Mouse (Mus musculus): Measurements from ENCODE around the gene Dyrk3. TPM values are rescaled to one million over a fixed set of nuclear protein-coding genes. Genes with fewer than 3 reads are reported as not detected.

The Dyrk3 gene
- total RNA-seq, 2 experiments from 2014 or later: not detected

DNA sequence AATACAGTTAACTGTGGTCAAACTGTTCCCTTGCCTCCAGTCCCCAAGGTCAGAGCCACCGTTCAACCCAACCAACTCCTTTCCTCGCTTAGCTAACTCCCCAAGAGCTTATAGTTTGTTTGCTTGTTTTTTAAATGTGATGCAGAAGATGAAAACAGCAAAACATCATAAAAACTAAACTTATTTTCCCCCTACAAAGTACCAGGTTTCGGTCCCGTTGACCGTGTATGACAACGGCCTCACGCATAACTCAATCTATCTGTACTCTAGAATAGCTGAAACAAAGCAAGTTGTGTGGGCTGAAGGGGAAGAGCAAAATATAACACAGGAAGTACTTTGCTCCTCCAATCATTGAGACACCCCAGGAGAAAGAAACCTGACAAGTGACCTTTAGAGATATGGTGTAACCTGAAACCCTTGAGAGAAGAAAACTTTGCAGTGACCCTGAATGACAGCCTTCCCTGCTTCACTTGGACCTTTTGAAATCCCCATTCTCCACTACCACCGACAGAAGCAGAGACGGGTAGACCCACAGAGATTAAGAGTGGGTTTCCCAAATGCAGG, 41.9 kb downstream of the Dyrk3 start:
- Histone ChIP-seq H3K27ac (peak overlapping the region; percentile 93), H3K4me3 (peak overlapping the region; percentile 99)
- intact Hi-C loops (cut with DNase I): loop anchor here (5.0 kb wide), 1 partner anchor 34 kb away; no protein-coding TSS in a partner anchor
- DNase-seq: no peak
- no peak for TF ChIP-seq CTCF (IDR thresholded peaks at IDR 0.05)

DNA sequence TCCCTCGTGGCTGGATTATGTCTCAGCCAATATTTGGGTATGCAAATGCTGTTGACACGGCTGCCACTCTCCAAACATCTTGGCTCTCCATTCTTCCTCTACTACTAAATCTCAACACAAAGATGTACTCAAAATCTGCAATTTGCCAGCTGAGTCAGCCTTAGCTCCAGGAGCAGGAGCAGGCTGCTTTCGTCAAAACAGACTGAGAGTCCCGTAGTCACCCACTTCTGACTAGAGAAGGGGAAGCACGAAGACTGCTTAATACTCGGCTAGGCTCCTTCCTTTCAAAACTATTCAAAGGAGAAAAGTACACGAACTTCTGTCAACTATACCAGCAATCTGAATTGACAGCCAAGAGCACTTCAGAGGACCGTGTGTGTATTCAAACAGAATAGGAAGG, 42.6 kb downstream of the Dyrk3 start:
- H3K27ac ChIP-seq: peak overlapping the region; percentile 93
- peak overlapping the region; percentile 99 for H3K4me3 ChIP-seq
- intact Hi-C loops (cut with DNase I): loop anchor here (5.0 kb wide), 1 partner anchor 33 kb away; no protein-coding TSS in a partner anchor
- no peak for DNase-seq
- TF ChIP-seq CTCF (IDR thresholded peaks at IDR 0.05): no peak

DNA sequence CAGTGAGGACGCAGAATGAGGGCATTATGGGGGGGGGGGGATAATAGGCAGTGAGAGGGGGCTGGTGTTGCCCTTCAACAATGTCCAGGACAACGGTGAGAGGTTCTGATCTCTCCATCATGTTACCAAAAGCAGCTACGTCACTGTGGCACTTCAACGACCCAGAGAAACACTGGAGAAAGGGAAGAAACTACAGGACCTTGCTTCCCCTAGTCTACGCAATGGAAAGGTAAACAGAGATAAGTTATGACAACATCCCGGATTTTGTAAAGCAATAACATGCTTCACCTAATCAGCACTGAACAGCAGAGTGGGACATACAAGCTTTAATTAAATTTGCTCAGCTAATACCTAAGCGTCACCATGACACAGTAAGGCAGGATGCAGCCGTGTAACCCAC, 44.3 kb downstream of the Dyrk3 start:
- no peak for TF ChIP-seq CTCF (IDR thresholded peaks at IDR 0.05)
- Histone ChIP-seq H3K27ac (peak overlapping the region; percentile 93), H3K4me3 (peak overlapping the region; percentile 29)
- intact Hi-C loops (cut with DNase I): no loop called here
- DNase-seq: no peak

DNA sequence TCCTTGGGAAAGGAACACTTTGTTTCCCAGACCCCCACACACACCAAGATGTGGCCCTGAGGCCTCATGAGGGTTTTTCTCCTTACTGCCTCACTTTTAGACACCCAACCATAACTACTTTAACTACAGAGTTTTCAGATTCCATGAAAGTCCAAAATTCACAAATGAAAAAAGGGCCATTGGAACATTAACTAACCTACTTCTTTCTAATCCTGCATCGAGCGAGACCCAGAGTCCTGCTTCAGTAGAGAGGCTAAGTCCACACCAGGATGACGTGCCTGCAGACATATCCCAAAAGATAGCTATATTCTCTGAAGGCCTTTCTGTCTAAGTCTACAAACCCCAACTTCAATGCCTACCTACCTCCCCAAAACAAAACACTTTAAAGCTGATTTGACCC, 45.3 kb downstream of the Dyrk3 start:
- TF ChIP-seq CTCF (IDR thresholded peaks at IDR 0.05): no peak
- intact Hi-C loops (cut with DNase I): no loop called here

DNA sequence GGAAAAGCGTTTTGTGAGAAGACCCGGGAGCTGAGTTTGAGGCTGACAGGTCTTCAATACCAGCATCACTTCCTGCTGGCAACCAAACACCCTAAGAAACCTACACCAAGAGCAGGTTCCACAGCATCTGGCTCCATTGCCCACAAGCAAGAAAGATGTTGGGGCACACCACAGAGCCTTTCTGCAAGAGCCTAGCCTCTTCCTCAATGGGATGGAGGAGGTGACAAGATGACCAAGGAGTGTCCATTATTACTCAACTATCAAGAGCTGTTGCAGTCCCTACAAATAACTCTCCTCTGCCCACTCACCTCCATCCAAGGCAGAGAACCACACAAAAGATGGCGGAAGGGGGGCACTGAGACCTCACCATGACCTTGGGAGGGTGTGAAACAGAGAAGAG, 46.0 kb downstream of the Dyrk3 start:
- TF ChIP-seq CTCF (IDR thresholded peaks at IDR 0.05): no peak
- Histone ChIP-seq H3K27ac (peak overlapping the region; percentile 93), H3K4me3 (no peak overlapping the region; the same call in 1 of the 2 replicates)
- intact Hi-C loops (cut with DNase I): no loop called here
- DNase-seq: no peak

More for the DNA sequence above, 45.3 kb downstream of the Dyrk3 start:
- DNase-seq: no peak
- H3K27ac ChIP-seq: peak overlapping the region; percentile 93
- peak overlapping the region; percentile 29; the same call in 1 of the 2 replicates for H3K4me3 ChIP-seq

DNA sequence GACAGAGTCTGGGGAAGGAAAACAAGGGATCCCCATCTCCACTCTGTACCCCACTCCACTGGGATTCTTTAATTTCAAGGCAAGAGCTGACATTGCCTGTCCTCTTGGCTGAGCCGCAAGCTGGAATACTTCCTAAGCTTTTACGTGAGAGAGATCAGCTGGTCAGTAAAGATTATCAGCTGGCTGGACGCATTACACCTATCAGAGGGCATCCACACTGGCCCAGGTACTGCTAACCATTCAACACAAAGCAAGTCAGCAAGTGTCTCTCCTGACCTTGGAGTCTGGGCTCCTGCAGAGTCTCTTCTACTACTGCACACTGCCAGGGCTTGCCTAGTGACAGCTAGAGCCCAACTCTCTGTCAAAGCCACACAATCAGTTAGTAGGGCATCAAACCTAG, 46.7 kb downstream of the Dyrk3 start:
- intact Hi-C loops (cut with DNase I): no loop called here
- peak overlapping the region; percentile 93 for H3K27ac ChIP-seq

DNA sequence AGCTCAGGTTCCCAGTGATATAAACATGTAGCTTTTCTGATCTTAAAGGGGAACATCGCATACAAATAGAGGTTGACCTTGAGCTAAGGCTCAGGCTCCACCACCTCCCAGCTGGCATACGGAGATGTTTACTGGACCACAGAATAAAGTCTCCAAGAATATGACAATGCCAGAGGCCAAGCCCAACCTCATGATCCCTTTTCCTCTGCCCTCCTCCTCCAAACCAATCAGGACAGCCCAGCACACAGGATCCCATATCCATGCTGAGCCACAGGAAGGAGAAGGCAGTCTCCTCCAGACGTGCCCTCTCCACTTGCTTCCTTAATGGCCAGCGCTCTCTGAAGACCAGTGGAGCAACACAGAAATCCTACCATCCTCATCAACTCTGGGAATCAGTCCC, 47.3 kb downstream of the Dyrk3 start:
- intact Hi-C loops (cut with DNase I): no loop called here
- H3K27ac ChIP-seq: peak overlapping the region; percentile 93
- TF ChIP-seq CTCF (IDR thresholded peaks at IDR 0.05): no peak
- no peak for DNase-seq
- H3K4me3 ChIP-seq: peak overlapping the region; percentile 51

More for the DNA sequence above, 46.7 kb downstream of the Dyrk3 start:
- no peak for DNase-seq
- TF ChIP-seq CTCF (IDR thresholded peaks at IDR 0.05): no peak
- peak overlapping the region; percentile 51 for H3K4me3 ChIP-seq

DNA sequence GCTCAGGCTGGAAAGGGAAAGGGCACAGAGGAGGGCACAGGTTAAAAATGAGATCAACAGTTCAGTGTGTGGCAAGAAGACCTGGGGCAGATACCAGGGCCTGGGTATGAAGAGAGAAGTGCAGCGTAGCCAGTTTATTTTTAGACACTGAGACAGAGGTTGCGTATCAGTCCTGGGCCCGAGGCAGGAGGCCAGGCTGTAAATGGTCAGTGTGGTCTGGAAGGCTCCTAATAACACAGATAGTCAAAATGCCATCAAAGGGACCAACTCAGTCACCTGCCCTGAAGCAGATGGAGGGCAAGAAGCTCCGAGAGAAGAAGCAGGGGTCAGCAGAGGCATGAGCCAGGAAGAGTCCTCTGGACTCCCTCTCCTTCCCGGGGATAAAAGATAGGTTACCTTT, 47.9 kb downstream of the Dyrk3 start:
- Histone ChIP-seq H3K4me3 (peak overlapping the region; percentile 51), H3K27ac (peak overlapping the region; percentile 93)
- intact Hi-C loops (cut with DNase I): no loop called here
- no peak for TF ChIP-seq CTCF (IDR thresholded peaks at IDR 0.05)
- DNase-seq: peak; percentile 82

DNA sequence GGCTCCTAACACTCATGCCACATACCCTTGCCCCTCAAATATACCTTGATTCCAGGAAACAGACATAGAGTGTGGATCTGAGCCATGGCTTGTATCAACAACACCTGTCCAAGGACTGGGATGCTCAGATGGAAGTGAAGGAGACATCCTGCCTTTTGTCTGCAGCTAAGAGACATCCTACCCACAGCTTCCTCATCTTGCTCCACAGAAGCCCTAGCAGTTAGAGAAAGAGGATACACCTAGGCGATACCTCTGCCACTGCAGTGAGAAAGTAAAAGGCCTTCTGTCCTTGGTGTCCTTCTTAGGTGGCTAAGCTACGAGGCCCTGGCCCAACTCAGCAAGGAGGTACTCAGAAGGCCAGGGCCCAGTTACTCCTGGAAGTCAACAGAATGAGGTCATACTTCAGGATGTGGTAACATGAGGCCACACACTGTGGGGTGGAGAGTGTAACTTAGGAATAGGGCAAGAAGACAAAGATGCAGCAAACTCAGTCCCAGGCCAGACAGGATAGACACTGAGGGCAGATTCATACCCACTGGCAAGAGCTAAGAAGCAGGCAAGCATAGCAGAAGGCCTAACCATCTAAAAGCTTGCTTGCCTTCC, 48.5 kb downstream of the Dyrk3 start:
- TF ChIP-seq CTCF (IDR thresholded peaks at IDR 0.05): no peak
- DNase-seq: peak; percentile 67
- intact Hi-C loops (cut with DNase I): no loop called here
- peak overlapping the region; percentile 51 for H3K4me3 ChIP-seq
- peak overlapping the region; percentile 93 for H3K27ac ChIP-seq

DNA sequence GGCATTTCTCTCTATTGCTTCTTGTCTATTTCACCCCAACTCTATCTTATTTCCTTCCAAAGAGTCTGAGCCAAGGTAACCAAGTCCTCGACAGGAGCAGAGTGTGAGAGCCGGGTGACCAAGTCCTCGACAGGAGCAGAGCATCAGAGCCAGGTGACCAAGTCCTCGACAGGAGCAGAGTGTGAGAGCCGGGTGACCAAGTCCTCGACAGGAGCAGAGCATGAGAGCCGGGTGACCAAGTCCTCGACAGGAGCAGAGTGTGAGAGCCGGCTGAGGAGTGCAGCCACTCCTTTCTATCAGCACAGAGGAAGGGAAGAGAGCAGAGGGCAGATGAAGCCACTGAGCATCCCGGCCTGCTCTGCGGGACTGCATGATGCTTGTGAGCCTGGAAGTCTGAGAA, 49.6 kb downstream of the Dyrk3 start:
- TF ChIP-seq CTCF (IDR thresholded peaks at IDR 0.05): no peak
- intact Hi-C loops (cut with DNase I): no loop called here
- H3K27ac ChIP-seq: peak overlapping the region; percentile 93
- no peak for DNase-seq
- no peak overlapping the region for H3K4me3 ChIP-seq

DNA sequence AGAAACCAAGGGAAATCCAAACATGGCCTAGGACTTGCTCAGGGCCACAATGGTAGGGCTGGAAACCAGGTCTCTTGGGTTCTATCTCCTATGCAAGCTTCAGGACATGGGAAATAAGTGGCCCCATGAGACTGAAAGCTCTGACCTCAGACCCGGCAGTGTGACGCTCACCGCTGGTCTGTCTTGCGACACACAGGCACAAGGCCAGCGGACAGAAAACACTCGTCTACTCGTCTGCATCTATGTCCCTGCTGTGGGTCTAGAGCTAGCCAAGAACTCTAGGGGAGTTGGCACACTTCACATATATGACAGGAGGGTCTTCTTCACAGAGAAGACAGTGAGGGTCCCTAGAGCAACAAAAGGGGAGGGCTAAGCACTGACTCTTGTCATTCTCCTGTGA, 51.2 kb downstream of the Dyrk3 start:
- intact Hi-C loops (cut with DNase I): no loop called here
- peak overlapping the region; percentile 14; the same call in 1 of the 2 replicates for H3K4me3 ChIP-seq
- DNase-seq: peak; percentile 84
- TF ChIP-seq CTCF (IDR thresholded peaks at IDR 0.05): no peak
- peak overlapping the region; percentile 74 for H3K27ac ChIP-seq

DNA sequence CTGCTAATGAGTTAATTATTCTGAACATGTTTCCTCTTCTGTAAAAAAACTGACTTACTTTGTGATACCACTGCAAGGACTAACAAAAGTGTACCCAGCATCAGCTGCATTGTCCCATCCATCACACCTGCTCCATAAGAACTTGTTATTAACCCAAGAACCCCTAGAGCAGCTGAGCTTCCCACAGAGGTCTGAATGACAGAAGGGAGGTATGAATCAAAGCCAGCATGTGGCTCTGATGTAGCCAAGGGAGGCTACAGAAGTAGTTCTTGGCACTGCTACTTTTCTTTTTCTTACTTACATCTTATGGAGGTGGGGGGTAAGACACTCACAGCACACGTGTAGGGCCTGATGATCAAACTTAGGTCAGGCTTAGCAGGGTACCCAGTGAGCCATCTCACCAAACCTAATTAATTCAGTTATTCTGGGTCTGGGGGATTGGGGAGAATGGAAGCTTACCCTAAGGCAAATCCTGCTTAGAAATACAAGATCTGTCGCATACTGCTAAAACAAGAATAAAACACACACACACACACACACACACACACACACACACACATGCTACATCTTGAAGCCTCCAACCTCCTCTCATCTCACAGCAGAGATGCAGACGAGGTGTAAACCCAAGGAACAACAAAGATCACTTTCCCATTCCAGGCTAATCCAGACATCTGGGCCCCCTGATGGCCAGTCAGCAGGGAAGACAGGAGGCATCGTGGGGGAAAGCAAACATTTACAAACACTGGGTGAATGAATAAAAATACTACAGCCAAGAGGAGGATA, 52.0 kb downstream of the Dyrk3 start:
- peak; percentile 14 for DNase-seq
- intact Hi-C loops (cut with DNase I): no loop called here
- peak overlapping the region; percentile 74 for H3K27ac ChIP-seq
- H3K4me3 ChIP-seq: peak overlapping the region; percentile 14; the same call in 1 of the 2 replicates
- TF ChIP-seq CTCF (IDR thresholded peaks at IDR 0.05): no peak

DNA sequence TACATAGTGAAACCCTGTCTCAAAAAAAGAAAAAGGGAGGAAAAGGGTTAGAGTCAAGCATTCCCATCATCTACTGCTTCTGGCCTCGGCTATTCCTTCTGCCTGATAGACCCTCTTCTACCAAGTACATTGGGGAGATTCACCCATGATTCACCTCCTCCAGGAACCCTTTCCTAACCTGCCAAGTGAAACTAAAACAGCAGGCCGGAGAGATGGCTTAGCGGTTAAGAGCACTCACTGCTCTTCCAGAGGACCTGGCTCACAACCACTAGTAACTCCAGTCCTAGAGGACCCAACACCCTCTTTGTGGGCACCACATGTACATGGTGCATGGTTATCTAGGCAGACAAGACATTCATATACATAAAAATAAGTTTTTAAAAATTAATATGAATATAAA, 52.9 kb downstream of the Dyrk3 start:
- intact Hi-C loops (cut with DNase I): no loop called here
- TF ChIP-seq CTCF (IDR thresholded peaks at IDR 0.05): no peak
- Histone ChIP-seq H3K27ac (peak overlapping the region; percentile 46; the same call in 1 of the 2 replicates), H3K4me3 (no peak overlapping the region)
- no peak for DNase-seq
